Mouse (Mus musculus): ENCODE measurements around the gene Stk25. TPM values are rescaled to one million over a fixed set of nuclear protein-coding genes. Genes with fewer than 3 reads are reported as not detected.
A peak's percentile ranks its signal among the peaks of the same experiment; 100 is the strongest.

The Stk25 gene
- polyA plus RNA-seq, 1 experiment from 2014 or later, result 48.1 TPM

DNA sequence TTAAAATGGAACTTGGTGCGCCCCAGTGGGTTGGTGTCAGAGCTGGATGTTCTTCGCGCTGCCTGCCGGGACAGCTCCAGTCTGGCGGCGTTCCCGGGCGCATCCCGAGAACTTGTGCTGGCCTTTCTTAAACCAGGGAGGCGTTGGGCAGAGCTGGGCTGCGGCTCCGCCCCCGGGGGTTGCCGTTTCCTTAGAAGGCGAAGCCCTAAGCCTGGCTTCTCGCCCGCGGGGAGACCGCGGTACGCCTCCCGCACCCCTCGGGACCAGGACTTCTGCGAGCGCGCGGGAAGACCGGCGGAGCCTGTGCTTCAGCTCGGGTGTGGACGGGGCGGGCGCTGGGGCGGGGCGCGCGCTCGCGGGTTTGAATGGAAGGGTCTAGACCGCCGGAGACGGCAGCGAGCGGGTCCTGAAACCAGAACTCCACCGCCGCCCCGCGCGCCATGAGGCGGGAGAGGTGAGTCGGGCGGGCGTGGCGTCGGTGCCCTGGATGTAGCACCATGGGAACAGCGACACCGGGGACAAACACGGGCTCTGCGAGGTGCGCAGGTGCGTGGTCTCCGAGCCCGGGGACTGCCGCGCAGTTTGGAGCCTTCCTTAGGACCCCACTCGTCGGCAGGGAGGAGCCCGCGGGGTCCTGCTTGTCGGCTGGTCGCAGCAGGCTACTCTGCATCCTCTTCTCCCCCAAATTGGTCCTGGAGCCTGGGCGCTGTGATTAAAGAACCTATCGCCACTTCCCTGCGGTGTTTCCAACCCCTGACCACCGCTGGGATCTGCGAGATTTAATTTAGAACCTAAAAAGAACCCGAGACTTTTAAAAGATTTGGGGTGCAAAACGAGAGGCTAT is 27.2 kb upstream of the Stk25 start, which contains the start of gene Bok:
Gene Bok, plus strand, starts transcription at position 260 of the 844 bp plus-strand sequence.
- H3K4me2 ChIP-seq (ENCODE audit: low read depth, low read length), result peak within 1 kb of the TSS; percentile 64
- H3K27ac ChIP-seq (ENCODE audit: low read length), result no peak within 1 kb of the TSS
- H3K27me3 ChIP-seq (ENCODE audit: control insufficient read depth, insufficient read depth, low read depth, low read length), result peaks cover 31% of the 10 kb centered on the region
- H3K4me1 ChIP-seq (ENCODE audit: control insufficient read depth, low read depth, low read length), result no peaks in the 10 kb centered on the region
- H3K4me3 ChIP-seq (ENCODE audit: low read depth, low read length), result peak within 1 kb of the TSS; percentile 57
- no peaks in the 10 kb centered on the region for H3K9me3 ChIP-seq (replicated peaks; ENCODE audit: control insufficient read depth, low read length)
- peak; percentile 16; the same call in 1 of the 2 replicates for ATAC-seq (ENCODE audit: low read depth)
- under 1% methylated on average over 76 of the region's 78 CpGs for WGBS (ENCODE audit: insufficient replicate concordance)
- H3K9ac ChIP-seq (ENCODE audit: low read depth, low read length), result peak within 1 kb of the TSS; percentile 17
- H3K36me3 ChIP-seq (ENCODE audit: control insufficient read depth, insufficient read depth), result no peaks in the 10 kb centered on the region

DNA sequence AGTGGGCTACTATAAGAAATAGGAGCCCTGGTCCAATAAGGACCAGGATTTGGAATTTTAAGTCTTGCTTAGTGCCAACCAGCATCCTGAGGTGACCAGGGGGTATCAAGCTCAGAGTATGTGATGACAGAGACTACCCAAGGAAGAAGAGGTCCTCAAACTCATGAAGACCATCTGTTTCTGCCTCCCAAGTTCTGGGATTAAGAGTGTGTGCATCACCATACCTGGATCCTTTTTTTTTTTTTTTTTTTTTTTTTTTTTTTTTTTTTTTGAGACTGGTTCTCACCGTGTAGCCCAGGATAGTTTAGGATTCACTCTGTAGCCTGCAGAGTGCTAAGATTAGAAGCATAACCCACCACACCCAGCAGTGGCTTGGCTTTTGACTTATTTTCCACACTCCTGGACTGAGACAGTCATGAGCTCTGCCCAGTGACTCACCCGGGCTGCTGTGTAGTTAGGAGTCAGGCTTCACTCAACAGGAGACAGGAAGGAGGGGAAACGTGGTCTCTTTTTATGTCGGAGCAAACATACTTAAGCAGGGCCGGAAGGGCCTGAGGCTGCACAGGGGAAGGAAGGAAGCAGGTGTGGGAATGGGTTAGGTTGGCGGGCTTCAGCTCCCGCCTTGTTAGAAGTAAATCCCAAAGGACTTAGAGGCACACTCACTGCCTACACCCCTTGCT is 21.6 kb upstream of the Stk25 start:
- no peak overlapping the region for H3K4me3 ChIP-seq (ENCODE audit: low read depth, low read length)
- 22% methylated on average over 7 of the region's 7 CpGs for WGBS (ENCODE audit: insufficient replicate concordance)
- no peaks in the 10 kb centered on the region for H3K36me3 ChIP-seq (ENCODE audit: control insufficient read depth, insufficient read depth)
- H3K4me2 ChIP-seq (ENCODE audit: low read depth, low read length), result no peak overlapping the region
- H3K4me1 ChIP-seq (ENCODE audit: control insufficient read depth, low read depth, low read length), result no peaks in the 10 kb centered on the region
- H3K9me3 ChIP-seq (replicated peaks; ENCODE audit: control insufficient read depth, low read length), result no peaks in the 10 kb centered on the region
- peaks cover 7% of the 10 kb centered on the region for H3K27me3 ChIP-seq (ENCODE audit: control insufficient read depth, insufficient read depth, low read depth, low read length)
- no peak overlapping the region for H3K9ac ChIP-seq (ENCODE audit: low read depth, low read length)
- ATAC-seq (ENCODE audit: low read depth), result 0 out of 2 replicates have a peak, but pooled peaks have one; percentile 19
- H3K27ac ChIP-seq (ENCODE audit: low read length), result no peak overlapping the region

DNA sequence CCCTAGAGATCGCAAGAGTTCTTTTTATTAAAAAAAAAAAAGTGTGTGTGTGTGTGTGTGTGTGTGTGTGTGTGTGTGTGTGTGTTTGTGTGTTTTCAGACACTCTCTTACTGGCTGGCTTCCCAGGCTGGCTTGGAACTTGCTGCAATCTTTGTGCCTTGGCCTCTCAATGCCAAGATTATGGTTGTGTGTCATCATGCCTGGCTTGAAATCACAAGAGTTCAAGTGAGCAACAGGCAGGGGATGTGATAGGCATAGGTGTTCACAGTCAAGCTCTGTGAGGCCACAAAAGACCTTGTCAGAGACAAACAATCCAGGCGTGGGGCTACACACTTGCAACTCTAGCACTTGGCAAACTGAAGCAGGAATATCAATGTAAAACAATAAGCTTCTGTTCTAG is 19.9 kb upstream of the Stk25 start:
- Histone ChIP-seq H3K9ac (ENCODE audit: low read depth, low read length) (no peak overlapping the region), H3K27me3 (ENCODE audit: control insufficient read depth, insufficient read depth, low read depth, low read length) (no peaks in the 10 kb centered on the region), H3K36me3 (ENCODE audit: control insufficient read depth, insufficient read depth) (no peaks in the 10 kb centered on the region), H3K4me3 (ENCODE audit: low read depth, low read length) (no peak overlapping the region), H3K4me2 (ENCODE audit: low read depth, low read length) (no peak overlapping the region), H3K4me1 (ENCODE audit: control insufficient read depth, low read depth, low read length) (no peaks in the 10 kb centered on the region), H3K9me3 (replicated peaks; ENCODE audit: control insufficient read depth, low read length) (no peaks in the 10 kb centered on the region), H3K27ac (ENCODE audit: low read length) (no peak overlapping the region)
- WGBS (ENCODE audit: insufficient replicate concordance), result 38% methylated on average over 2 of the region's 2 CpGs
- no peak for ATAC-seq (ENCODE audit: low read depth)

DNA sequence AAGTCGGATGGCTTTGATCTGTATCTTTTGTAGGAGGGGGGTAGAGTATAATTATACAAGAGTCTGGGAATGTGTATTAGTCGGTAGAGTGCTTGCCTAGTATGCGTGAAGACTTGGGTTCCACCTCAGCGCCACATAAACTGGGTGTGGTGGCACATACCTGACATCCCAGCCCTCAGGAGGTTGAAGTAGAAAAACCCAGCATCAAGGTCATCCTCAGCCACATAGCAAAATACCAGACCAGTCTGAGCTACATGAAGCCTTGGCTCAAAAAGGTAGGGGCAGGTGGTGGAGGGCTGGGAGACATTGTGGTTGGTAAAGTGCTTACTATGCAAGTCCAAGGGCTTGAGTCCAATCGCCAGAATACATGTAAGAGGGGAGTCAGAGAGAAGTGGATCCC is 14.2 kb upstream of the Stk25 start:
- no peak overlapping the region for H3K4me3 ChIP-seq (ENCODE audit: low read depth, low read length)
- no peak overlapping the region for H3K9ac ChIP-seq (ENCODE audit: low read depth, low read length)
- H3K4me1 ChIP-seq (ENCODE audit: control insufficient read depth, low read depth, low read length), result peaks cover 12% of the 10 kb centered on the region
- ATAC-seq (ENCODE audit: low read depth), result no peak
- H3K9me3 ChIP-seq (replicated peaks; ENCODE audit: control insufficient read depth, low read length), result no peaks in the 10 kb centered on the region
- H3K36me3 ChIP-seq (ENCODE audit: control insufficient read depth, insufficient read depth), result no peaks in the 10 kb centered on the region
- no peak overlapping the region for H3K27ac ChIP-seq (ENCODE audit: low read length)
- H3K27me3 ChIP-seq (ENCODE audit: control insufficient read depth, insufficient read depth, low read depth, low read length), result no peaks in the 10 kb centered on the region
- WGBS (ENCODE audit: insufficient replicate concordance), result 68% methylated on average over 5 of the region's 5 CpGs
- no peak overlapping the region for H3K4me2 ChIP-seq (ENCODE audit: low read depth, low read length)

DNA sequence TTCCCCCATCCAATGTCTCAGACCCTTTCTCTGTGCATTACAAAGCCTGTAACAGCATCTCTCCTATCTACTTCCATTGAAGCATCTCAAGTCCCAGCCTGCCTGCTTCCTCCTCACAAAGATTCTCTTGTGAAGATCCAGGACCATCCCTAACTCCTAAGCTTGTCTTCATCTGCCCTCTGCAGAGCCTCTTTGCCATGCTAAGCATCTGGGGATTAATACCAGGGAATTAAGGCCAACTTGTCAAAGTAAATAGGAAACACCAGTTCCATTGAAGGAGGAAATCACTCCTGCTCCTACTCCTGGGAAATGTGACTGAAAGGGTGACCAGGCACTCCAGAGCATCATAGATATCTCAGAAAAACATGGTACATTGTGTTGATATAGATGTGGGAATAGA is 11.5 kb upstream of the Stk25 start:
- Histone ChIP-seq H3K9ac (ENCODE audit: low read depth, low read length) (no peak overlapping the region), H3K9me3 (replicated peaks; ENCODE audit: control insufficient read depth, low read length) (no peaks in the 10 kb centered on the region), H3K27ac (ENCODE audit: low read length) (no peak overlapping the region), H3K4me2 (ENCODE audit: low read depth, low read length) (no peak overlapping the region), H3K27me3 (ENCODE audit: control insufficient read depth, insufficient read depth, low read depth, low read length) (no peaks in the 10 kb centered on the region), H3K4me1 (ENCODE audit: control insufficient read depth, low read depth, low read length) (peaks cover 16% of the 10 kb centered on the region), H3K4me3 (ENCODE audit: low read depth, low read length) (no peak overlapping the region), H3K36me3 (ENCODE audit: control insufficient read depth, insufficient read depth) (no peaks in the 10 kb centered on the region)
- ATAC-seq (ENCODE audit: low read depth), result no peak

DNA sequence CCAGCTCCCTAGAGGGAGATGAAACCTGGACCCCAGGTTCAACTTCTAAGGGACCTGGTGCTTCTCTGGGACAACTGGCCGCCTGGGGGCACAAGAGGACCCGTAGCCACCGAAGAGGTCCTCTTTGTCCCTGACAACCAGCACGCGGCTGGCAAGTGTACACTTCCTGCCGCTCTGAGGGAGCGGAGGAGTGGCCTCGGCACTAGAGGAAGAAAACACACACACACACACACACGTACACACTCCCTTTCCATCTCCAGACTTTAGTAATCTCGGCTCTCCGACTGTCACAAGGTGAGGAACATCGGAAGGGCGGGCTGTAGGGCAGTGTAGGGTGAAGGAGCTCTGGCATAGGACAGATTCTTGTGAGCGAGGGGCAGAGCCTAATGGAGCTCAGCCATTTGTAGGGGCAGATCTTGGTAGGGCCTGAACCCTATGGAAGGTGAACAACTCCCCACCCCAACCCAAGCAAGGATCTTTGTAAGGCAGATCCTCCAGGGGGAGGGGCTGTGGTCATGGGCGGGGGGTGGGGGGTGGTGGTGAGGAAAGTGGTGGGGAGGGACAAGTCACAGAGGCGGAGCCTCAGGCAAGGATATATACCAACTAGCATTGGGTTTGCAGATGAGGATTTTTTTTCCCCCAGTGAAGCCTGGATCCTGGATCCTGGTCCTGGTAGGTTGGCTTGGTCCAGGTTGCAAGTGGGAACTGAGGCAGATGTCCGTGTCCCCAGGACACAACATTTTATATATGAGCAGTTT is 10.5 kb upstream of the Stk25 start:
- peaks cover 16% of the 10 kb centered on the region for H3K4me1 ChIP-seq (ENCODE audit: control insufficient read depth, low read depth, low read length)
- H3K9me3 ChIP-seq (replicated peaks; ENCODE audit: control insufficient read depth, low read length), result no peaks in the 10 kb centered on the region
- ATAC-seq (ENCODE audit: low read depth), result peak; percentile 81
- H3K9ac ChIP-seq (ENCODE audit: low read depth, low read length), result peak overlapping the region; percentile 39; the same call in 1 of the 2 replicates
- H3K27me3 ChIP-seq (ENCODE audit: control insufficient read depth, insufficient read depth, low read depth, low read length), result no peaks in the 10 kb centered on the region
- H3K4me3 ChIP-seq (ENCODE audit: low read depth, low read length), result peak overlapping the region; percentile 42
- H3K27ac ChIP-seq (ENCODE audit: low read length), result no peak overlapping the region
- H3K4me2 ChIP-seq (ENCODE audit: low read depth, low read length), result peak overlapping the region; percentile 59
- no peaks in the 10 kb centered on the region for H3K36me3 ChIP-seq (ENCODE audit: control insufficient read depth, insufficient read depth)
- 6% methylated on average over 17 of the region's 17 CpGs for WGBS (ENCODE audit: insufficient replicate concordance)

DNA sequence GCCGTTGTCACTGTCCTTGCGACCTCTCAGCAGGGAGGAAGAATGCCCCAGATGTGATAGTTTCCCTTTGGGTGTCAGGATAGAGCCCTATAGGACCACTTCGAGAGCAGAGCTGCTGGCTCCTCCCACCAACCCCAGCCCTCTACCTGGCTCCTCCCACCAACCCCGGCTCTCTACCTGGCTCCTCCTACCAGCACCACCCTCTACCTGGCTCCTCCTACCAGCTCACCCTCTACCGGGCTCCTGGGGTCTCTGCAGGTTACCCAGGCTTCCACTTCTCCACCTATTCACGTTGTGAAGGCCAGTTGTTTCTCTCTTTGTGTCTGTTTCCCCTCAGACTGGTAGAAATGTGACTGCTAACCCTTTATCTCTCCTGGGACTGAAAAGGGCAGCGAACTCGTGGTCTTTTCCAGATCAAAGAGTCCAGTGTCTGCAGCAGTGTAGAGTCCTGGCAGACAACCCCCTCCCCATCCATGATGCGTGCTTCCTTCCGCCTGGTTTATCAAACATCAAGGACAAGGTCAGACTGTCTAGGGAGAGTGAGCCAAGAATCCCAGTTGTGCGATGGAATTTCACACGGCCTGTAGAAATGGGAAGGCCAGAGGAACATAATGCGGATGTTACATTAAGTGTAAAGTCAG is 9.4 kb upstream of the Stk25 start:
- ATAC-seq (ENCODE audit: low read depth), result peak; percentile 53
- Histone ChIP-seq H3K9ac (ENCODE audit: low read depth, low read length) (no peak overlapping the region), H3K4me1 (ENCODE audit: control insufficient read depth, low read depth, low read length) (peaks cover 16% of the 10 kb centered on the region), H3K4me2 (ENCODE audit: low read depth, low read length) (no peak overlapping the region; the same call in 1 of the 2 replicates), H3K27ac (ENCODE audit: low read length) (no peak overlapping the region), H3K9me3 (replicated peaks; ENCODE audit: control insufficient read depth, low read length) (no peaks in the 10 kb centered on the region), H3K27me3 (ENCODE audit: control insufficient read depth, insufficient read depth, low read depth, low read length) (no peaks in the 10 kb centered on the region), H3K4me3 (ENCODE audit: low read depth, low read length) (no peak overlapping the region), H3K36me3 (ENCODE audit: control insufficient read depth, insufficient read depth) (no peaks in the 10 kb centered on the region)
- WGBS (ENCODE audit: insufficient replicate concordance), result 27% methylated on average over 13 of the region's 13 CpGs

DNA sequence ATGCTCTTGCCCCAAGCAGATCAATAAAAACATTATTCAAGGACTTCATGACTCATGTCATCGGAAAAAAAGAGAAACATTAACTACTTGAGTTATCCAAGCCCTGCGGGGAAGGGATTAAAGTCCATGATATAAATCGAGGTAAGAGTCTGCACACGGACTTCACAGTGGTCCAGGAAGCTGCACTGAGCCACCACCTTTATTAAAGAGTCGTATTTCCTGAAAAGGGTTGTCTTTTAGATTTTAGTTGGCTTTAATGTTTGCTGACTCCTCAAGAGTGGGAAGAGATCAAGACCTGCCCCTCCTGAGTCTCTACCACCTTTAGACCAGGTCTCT is 1.5 kb downstream of the Stk25 start:
- H3K27ac ChIP-seq (ENCODE audit: low read length), result no peak overlapping the region
- no peaks in the 10 kb centered on the region for H3K27me3 ChIP-seq (ENCODE audit: control insufficient read depth, insufficient read depth, low read depth, low read length)
- H3K36me3 ChIP-seq (ENCODE audit: control insufficient read depth, insufficient read depth), result no peaks in the 10 kb centered on the region
- 63% methylated on average over 5 of the region's 5 CpGs for WGBS (ENCODE audit: insufficient replicate concordance)
- H3K9me3 ChIP-seq (replicated peaks; ENCODE audit: control insufficient read depth, low read length), result no peaks in the 10 kb centered on the region
- peaks cover 2% of the 10 kb centered on the region for H3K4me1 ChIP-seq (ENCODE audit: control insufficient read depth, low read depth, low read length)
- no peak for ATAC-seq (ENCODE audit: low read depth)
- H3K4me3 ChIP-seq (ENCODE audit: low read depth, low read length), result no peak overlapping the region
- no peak overlapping the region for H3K4me2 ChIP-seq (ENCODE audit: low read depth, low read length)
- H3K9ac ChIP-seq (ENCODE audit: low read depth, low read length), result no peak overlapping the region
